Mouse (Mus musculus) midbrain, embryonic 11.5 days (tissue): Measurements from ENCODE around the gene Mettl16. TPM values are rescaled to one million over a fixed set of nuclear protein-coding genes. Genes with fewer than 3 reads are reported as not detected.
"Not testable (repeated sequence)": the region's sequence is repeated elsewhere in the genome, so short reads cannot be mapped to it uniquely, and the experiment has no call there.

Source experiments
- ATAC-seq: fragments of 200-750 bp; cut with Nextera tagmentation; 2 replicates; pipeline ENCODE4 v1.8.0; 2017; ENCODE audit warnings: moderate TSS enrichment, moderate library complexity; ENCODE audit not compliant: low FRiP score
- DNase-seq: peaks from one replicate; pipeline ENCODE4 v3.0.0; 2015; ENCODE audit warnings: low spot score; ENCODE audit errors: missing footprints
- H3K27ac ChIP-seq: fragments of 300-500 bp; sonication (generic); 2 replicates; pipeline ENCODE4 v1.5.1; 2014; ENCODE audit warnings: low read depth, low read length
- H3K27me3 ChIP-seq: fragments of 300-500 bp; sonication (generic); 2 replicates; pipeline ENCODE4 v1.6.1; 2014; ENCODE audit warnings: mild to moderate bottlenecking, low read length, moderate library complexity, mixed read lengths; ENCODE audit not compliant: control insufficient read depth, insufficient read depth
- H3K36me3 ChIP-seq: fragments of 300-500 bp; sonication (generic); 2 replicates; pipeline ENCODE4 v1.6.1; 2014; ENCODE audit warnings: mild to moderate bottlenecking, low read length, moderate library complexity, mixed read lengths; ENCODE audit not compliant: control insufficient read depth, insufficient read depth
- H3K4me1 ChIP-seq: fragments of 300-500 bp; sonication (generic); 2 replicates; pipeline ENCODE4 v1.6.1; 2014; ENCODE audit warnings: low read length; ENCODE audit not compliant: control insufficient read depth, insufficient read depth
- H3K4me2 ChIP-seq: fragments of 300-500 bp; sonication (generic); 2 replicates; pipeline ENCODE4 v1.6.1; 2014; ENCODE audit warnings: mild to moderate bottlenecking, moderate library complexity
- H3K4me3 ChIP-seq: fragments of 300-500 bp; sonication (generic); 2 replicates; pipeline ENCODE4 v1.5.1; 2014; ENCODE audit warnings: low read depth, low read length
- H3K9ac ChIP-seq: fragments of 300-500 bp; sonication (generic); 2 replicates; pipeline ENCODE4 v1.6.1; 2014; ENCODE audit warnings: low read length
- H3K9me3 ChIP-seq: fragments of 300-500 bp; sonication (generic); 2 replicates; pipeline ENCODE4 v1.6.1; 2016; ENCODE audit warnings: low read length; ENCODE audit not compliant: control insufficient read depth
- WGBS: fragments of 180-500 bp; shearing (Covaris S2); extraction: QIAGEN DNeasy Blood & Tissue Kit; methylation state at CpG from one replicate; pipeline ENCODE4 v1.1.7; 2014; 5-methylcytosine and 5-hydroxymethylcytosine counted together
- polyA plus RNA-seq: library from polyadenylated mRNA; unstranded; fragments of >200 nt; fragmentation: Nextera tagmentation; extraction: Ambion mirVana; gene quantifications from 2 replicates; pipeline ENCODE4 v1.2.1, GENCODE M21; 2014

The Mettl16 gene
- polyA plus RNA-seq, 1 experiment from 2014 or later = 48.5 TPM

DNA sequence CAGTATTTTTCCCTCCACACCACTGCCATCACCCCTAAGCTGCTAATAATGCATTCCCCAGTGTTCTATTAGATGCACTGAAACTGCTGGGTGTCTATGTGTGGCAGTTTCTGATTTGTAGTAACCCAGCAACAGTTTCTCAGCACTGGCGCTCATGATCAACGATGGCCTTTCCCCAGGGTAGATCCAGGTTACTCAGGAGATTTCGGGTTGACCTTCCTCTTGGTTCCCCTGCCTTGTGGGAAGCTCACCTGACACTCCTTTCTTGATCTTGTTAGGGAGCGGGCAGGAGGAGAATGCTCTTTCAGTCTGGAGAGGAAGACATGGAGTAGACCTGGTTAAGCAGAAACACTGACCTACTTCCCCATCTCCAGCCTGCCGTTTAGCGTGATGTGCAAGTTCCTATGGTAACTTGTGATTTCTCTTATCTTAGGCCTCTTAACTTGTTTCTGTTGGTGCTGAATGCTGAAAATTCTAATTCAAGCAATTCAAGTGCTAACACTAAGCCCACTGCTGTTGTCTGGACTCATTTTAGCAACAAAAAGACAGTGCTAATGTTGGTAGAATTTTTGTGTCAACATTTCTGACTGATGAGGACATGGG lies 37.7 kb downstream of the Mettl16 start:
- no peaks in the 10 kb centered on the region for H3K9me3 ChIP-seq
- no peaks in the 10 kb centered on the region for H3K27me3 ChIP-seq
- no peak overlapping the region for H3K9ac ChIP-seq
- ATAC-seq = no peak
- no peaks in the 10 kb centered on the region for H3K4me1 ChIP-seq
- DNase-seq = peak; percentile 54
- no peak overlapping the region for H3K27ac ChIP-seq
- no peak overlapping the region for H3K4me2 ChIP-seq
- 95% methylated on average over 6 of the region's 6 CpGs for WGBS
- H3K4me3 ChIP-seq = no peak overlapping the region
- H3K36me3 ChIP-seq = peaks cover 6% of the 10 kb centered on the region

DNA sequence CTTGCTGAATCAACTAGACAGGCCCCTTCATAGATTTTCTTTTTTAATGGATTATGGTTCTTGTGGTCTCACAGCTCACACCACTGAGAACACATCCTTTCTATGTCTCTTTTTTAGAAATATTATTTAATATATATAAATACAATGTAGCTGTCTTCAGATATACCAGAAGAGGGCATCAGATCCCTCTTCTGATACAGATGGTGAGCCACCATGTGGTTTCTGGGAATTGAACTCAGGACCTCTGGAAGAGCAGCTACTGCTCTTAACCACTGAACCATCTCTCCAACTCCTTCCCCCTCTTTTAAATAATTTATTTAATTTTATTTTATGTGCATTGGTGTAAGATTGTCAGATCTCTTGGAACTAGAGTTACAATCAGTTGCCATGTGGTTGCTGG lies 39.5 kb downstream of the Mettl16 start:
- no peak for ATAC-seq
- H3K9me3 ChIP-seq = no peaks in the 10 kb centered on the region
- DNase-seq = no peak
- H3K9ac ChIP-seq = no peak overlapping the region
- no peaks in the 10 kb centered on the region for H3K4me1 ChIP-seq
- peaks cover 4% of the 10 kb centered on the region for H3K36me3 ChIP-seq
- no peak overlapping the region for H3K4me2 ChIP-seq
- H3K27ac ChIP-seq = no peak overlapping the region
- no peak overlapping the region for H3K4me3 ChIP-seq
- H3K27me3 ChIP-seq = no peaks in the 10 kb centered on the region

DNA sequence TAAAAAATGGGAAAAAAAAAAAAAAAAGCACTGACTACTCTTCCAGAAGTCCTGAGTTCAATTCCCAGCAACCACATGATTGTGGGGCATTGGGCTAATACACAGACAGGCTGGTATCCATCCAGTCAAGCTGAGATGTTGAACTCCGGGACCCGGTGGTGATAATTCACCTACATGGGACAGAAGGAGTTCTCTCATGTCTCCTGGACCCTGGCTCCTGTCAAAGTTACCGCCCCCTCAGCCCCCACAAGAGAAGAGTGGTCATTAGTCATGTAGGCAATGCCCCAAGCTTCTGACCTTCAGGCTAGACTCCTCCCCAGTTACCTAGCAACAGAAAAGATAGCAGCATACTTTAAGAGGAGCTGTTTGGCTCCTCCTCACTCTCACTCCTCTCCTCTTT lies 40.4 kb downstream of the Mettl16 start:
- not testable (repeated sequence) for ATAC-seq, H3K27ac ChIP-seq, H3K4me2 ChIP-seq, DNase-seq, H3K9me3 ChIP-seq, H3K4me1 ChIP-seq, H3K9ac ChIP-seq, H3K27me3 ChIP-seq, H3K4me3 ChIP-seq, H3K36me3 ChIP-seq
- WGBS = 90% methylated on average over 3 of the region's 3 CpGs

DNA sequence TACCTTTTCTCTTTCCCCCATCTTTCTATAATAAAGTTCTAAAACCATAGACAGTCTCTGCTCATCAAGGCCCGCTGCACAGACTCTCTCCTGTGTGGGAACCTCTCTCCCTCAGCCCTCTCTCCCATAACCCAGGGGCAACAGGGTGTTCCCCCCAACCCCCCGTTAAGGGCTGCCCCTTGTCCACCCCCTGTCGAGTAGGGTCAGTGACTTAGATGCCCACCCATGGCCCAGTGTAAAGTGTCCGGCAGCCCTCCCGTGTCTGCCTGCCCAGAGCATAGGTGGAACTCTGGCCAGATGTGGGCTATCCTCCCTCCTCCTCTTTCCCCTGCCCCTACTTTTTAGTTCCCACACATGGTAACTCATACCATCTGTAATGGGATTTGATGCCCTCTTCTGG lies 40.9 kb downstream of the Mettl16 start:
- H3K4me1 ChIP-seq = no peaks in the 10 kb centered on the region
- H3K36me3 ChIP-seq = peaks cover 4% of the 10 kb centered on the region
- H3K9ac ChIP-seq = no peak overlapping the region
- WGBS = 86% methylated on average over 5 of the region's 5 CpGs
- no peak overlapping the region for H3K4me2 ChIP-seq
- H3K4me3 ChIP-seq = no peak overlapping the region
- no peak for DNase-seq
- no peak for ATAC-seq
- H3K9me3 ChIP-seq = no peaks in the 10 kb centered on the region
- H3K27me3 ChIP-seq = no peaks in the 10 kb centered on the region
- no peak overlapping the region for H3K27ac ChIP-seq

DNA sequence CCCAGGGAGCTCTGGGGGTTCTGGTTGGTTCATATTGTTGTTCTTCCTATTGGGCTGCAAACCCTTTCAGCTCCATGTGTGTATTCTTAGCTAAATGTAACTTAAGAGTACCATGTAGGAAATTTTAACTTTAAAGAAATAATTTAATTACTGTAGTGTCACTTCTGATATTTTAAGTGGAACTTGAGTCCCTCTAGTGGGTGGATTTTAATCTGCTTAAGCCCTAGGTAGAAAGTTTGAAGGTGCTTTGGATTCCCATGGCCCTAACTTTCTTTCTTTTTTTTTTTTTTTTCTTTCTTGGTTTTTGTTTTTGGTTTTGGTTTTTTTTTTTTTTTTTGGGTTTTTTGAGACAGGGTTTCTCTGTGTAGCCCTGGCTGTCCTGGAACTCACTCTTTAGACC lies 45.2 kb downstream of the Mettl16 start:
- Histone ChIP-seq H3K27me3 (no peaks in the 10 kb centered on the region), H3K9ac (no peak overlapping the region), H3K36me3 (no peaks in the 10 kb centered on the region), H3K4me1 (no peaks in the 10 kb centered on the region), H3K27ac (no peak overlapping the region), H3K4me3 (no peak overlapping the region), H3K9me3 (no peaks in the 10 kb centered on the region), H3K4me2 (no peak overlapping the region)
- ATAC-seq (no peak), DNase-seq (no peak)

DNA sequence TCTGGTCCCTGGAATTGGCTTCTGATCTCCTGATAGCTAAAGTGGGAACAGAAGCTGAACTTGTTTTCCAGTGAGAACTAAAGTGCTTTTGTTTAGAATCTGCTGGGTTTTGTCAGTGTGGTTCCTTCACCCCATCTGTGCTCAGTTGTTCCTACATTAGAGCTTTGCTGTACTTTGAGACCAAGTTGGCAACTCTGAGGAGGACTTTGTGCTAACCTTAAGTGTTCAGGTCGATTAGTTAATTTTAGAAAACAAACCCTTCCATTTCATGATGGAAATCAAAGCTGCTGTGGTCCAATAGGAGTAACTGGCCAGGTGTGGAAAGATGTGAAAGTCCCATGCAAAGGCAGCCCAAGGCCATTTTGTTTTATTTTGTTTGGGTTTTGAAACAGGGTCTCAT lies 50.3 kb downstream of the Mettl16 start:
- no peak overlapping the region for H3K27ac ChIP-seq
- DNase-seq = no peak
- no peak overlapping the region for H3K9ac ChIP-seq
- H3K4me2 ChIP-seq = no peak overlapping the region
- ATAC-seq = no peak
- no peak overlapping the region for H3K4me3 ChIP-seq
- no peaks in the 10 kb centered on the region for H3K9me3 ChIP-seq
- WGBS = 81% methylated on average over 1 of the region's 1 CpGs
- no peaks in the 10 kb centered on the region for H3K27me3 ChIP-seq
- no peaks in the 10 kb centered on the region for H3K36me3 ChIP-seq
- H3K4me1 ChIP-seq = no peaks in the 10 kb centered on the region

DNA sequence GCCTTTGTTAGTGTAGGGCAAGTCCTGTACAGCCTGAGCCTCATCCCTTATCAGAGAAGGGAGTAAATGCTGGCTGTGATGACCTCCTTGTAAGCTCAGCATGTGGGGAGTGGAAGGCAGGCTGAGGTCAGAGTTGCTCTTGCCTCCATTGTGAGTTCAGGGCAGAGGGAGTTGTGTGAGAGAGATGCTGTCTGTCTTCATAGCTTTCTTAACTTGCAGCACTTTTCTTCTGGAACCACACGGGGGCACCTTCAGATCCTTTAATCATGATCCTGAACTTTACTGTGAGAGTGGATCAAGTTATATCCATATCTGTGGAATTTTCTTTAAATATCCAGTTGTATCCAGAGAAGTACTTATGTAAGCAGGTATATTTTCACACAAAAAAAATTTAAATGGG lies 50.8 kb downstream of the Mettl16 start:
- Histone ChIP-seq H3K27me3 (no peaks in the 10 kb centered on the region), H3K9me3 (no peaks in the 10 kb centered on the region), H3K4me2 (no peak overlapping the region), H3K36me3 (no peaks in the 10 kb centered on the region), H3K4me1 (no peaks in the 10 kb centered on the region), H3K27ac (no peak overlapping the region), H3K4me3 (no peak overlapping the region), H3K9ac (no peak overlapping the region)
- 33% methylated on average over 1 of the region's 1 CpGs for WGBS
- DNase-seq = no peak
- ATAC-seq = no peak

DNA sequence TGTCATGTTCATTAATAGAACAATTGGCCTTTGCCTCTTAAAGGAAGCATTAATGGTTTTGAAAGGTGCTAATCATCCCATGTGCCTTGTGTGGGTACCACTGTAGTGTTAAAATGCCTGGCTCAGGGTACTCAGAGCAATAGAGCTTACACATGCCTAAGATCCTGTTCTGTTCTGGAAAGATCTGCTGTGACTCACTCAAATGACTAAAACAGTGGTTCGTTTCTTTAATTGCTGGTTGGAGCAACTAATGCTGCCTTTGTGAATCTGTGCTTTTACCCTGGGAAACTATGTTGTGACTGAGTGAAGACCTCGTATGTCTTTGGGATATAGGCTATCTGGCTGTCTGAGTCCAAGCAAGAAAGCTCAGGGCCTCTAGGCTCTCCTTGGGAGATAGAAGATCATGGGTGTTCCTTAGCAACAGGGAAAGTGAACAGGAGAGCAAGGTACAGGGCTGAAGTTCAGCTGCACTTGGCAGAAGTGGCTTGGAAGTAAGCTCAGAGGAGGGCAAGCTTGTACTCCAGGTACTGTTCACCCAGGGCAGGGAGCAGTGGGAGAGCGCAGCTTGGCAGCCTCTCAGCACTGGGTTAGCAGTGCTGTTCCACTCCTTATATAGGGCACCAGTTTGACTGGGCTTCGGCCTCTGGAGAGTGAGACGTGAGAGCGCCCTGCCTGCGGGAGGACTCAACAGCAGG lies 52.3 kb downstream of the Mettl16 start:
- ATAC-seq (no peak), DNase-seq (no peak)
- Histone ChIP-seq H3K9ac (no peak overlapping the region), H3K4me2 (no peak overlapping the region), H3K9me3 (no peaks in the 10 kb centered on the region), H3K27ac (no peak overlapping the region), H3K27me3 (no peaks in the 10 kb centered on the region), H3K4me1 (no peaks in the 10 kb centered on the region), H3K4me3 (no peak overlapping the region), H3K36me3 (no peaks in the 10 kb centered on the region)
- WGBS = 79% methylated on average over 7 of the region's 7 CpGs

DNA sequence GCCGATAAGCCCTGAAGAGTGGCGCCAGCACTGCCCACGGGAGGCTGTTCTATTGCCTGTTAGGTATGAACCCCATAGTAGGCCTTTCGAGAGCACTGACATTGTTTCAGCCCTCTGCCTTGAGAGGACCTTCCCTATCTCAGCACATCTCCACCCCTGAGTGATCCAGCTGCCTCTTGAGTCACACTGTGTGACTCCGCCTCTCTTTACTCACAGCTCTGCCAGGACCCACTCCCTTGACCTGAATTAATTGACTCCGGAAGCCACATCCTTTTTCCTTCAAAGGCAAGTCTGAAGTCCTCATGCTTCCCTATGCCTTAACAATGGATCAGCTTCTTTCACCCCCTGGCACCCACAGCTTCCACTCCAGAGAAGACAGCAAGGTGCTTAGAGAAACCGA lies 55.5 kb downstream of the Mettl16 start:
- 0 out of 2 replicates have a peak, but pooled peaks cover 3% of the 10 kb centered on the region for H3K4me1 ChIP-seq

More for the DNA sequence above, 55.5 kb downstream of the Mettl16 start:
- H3K9ac ChIP-seq = no peak overlapping the region
- no peaks in the 10 kb centered on the region for H3K36me3 ChIP-seq
- no peak for DNase-seq
- no peak overlapping the region for H3K4me2 ChIP-seq
- H3K27me3 ChIP-seq = no peaks in the 10 kb centered on the region
- H3K4me3 ChIP-seq = no peak overlapping the region
- ATAC-seq = no peak
- 73% methylated on average over 7 of the region's 7 CpGs for WGBS
- H3K9me3 ChIP-seq = no peaks in the 10 kb centered on the region
- H3K27ac ChIP-seq = no peak overlapping the region
